Mouse (Mus musculus) bone marrow, adult 2 months (tissue): ENCODE measurements around the gene Psd4. TPM values are rescaled to one million over a fixed set of nuclear protein-coding genes. Genes with fewer than 3 reads are reported as not detected.

ENCODE experiments used
- H3K27ac ChIP-seq: fragments of 200-500 bp; 2 replicates; pipeline ENCODE4 v1.5.1; 2012; ENCODE audit warnings: low read depth, mild to moderate bottlenecking, control low read depth, inconsistent platforms, low read length; ENCODE audit not compliant: control insufficient read depth, poor library complexity, insufficient read depth
- H3K4me1 ChIP-seq: fragments of 200-500 bp; 2 replicates; pipeline ENCODE4 v1.6.1; 2011; ENCODE audit warnings: low read length; ENCODE audit not compliant: control insufficient read depth, insufficient read depth
- H3K4me3 ChIP-seq: fragments of 200-500 bp; replicated peaks from 2 replicates; pipeline ENCODE3; 2011; ENCODE audit warnings: mild to moderate bottlenecking, low read depth, low read length, control low read depth; ENCODE audit not compliant: control insufficient read depth
- CTCF ChIP-seq: fragments of 200-500 bp; IDR thresholded peaks from 2 replicates; pipeline ENCODE4 v1.5.1; 2011; ENCODE audit warnings: low read length, control low read depth; ENCODE audit not compliant: control insufficient read depth, insufficient read depth
- POLR2A ChIP-seq: fragments of 200-500 bp; IDR thresholded peaks from 2 replicates; pipeline ENCODE4 v1.6.1; 2011; ENCODE audit warnings: low read depth, mild to moderate bottlenecking, control low read depth, low read length, borderline replicate concordance; ENCODE audit not compliant: control insufficient read depth
- WGBS: fragments of 180-500 bp; shearing (Covaris S2); methylation state at CpG from one replicate; pipeline ENCODE4 v1.1.7; 2018; 5-methylcytosine and 5-hydroxymethylcytosine counted together
- polyA plus RNA-seq: library from polyadenylated mRNA; stranded (reverse); fragments of >200 nt; gene quantifications from 2 replicates; pipeline ENCODE4 v1.2.4, GENCODE M21; 2011; ENCODE audit warnings: low replicate concordance; ENCODE audit not compliant: missing spikeins, insufficient read depth, insufficient read length

The Psd4 gene
- polyA plus RNA-seq, 1 experiment: 32.2 TPM

DNA sequence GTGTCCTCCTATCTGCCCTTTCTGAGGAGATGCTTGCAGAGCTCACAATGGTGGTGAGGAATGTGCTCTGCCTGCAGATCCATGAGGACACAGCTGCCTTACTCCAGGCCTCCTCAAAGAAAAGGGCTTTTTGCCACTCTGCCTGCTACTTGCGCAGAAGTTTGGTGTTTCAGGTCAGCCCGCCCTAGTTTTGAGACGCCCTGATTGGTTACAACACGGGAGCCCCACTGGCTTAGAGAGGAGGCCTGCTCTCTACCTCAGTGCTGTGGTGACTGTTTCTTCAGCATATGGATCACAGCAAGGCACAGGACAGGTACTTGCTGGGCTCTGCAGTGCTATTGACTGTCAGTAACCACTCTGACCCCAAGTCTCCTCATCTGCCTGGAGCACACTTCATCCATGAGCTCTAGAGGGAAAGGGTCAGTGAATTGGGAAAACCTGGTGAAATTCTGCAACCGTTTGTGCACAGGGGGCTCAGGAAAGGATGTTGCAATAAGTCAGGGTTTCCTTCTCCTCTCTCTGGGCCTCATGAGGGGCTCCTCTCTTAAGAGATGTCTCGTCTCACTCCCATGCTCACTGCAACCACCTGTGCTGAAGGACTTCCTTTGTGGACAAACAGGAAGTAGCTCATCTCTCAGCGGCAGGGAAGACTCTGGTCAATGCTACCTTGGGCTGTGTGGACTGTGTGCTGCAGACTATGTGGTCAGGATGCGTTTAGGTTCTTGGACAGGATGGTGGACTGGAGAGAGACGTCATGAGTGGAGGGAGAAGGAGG, 15.3 kb downstream of the Psd4 start:
- peak overlapping the region; percentile 14 for H3K4me3 ChIP-seq
- TF ChIP-seq POLR2A (no peak), CTCF (no peak)
- H3K27ac ChIP-seq: peak overlapping the region; percentile 16; the same call in 1 of the 2 replicates
- peaks cover 14% of the 10 kb centered on the region for H3K4me1 ChIP-seq
- WGBS: 21% methylated on average over 9 of the region's 9 CpGs

DNA sequence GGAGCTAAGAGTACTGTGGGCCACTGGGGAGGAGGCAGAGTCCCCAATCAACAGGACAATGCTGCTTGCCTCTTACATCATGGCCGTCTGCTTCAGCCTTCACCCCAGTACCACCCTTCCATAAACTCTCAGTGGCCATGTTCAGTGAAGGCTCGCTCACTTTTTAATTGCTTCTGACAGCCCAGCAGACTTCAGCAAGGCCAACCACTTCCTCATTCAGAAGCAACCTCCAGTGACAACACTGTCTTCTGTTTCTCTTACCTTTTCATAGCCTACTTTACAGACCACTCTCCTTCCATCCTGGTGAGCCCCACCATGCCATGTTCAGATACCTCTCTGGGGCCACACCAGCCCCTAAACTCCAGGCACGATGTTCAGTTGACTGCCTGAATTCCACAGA, 16.3 kb downstream of the Psd4 start:
- Histone ChIP-seq H3K27ac (peak overlapping the region; percentile 20), H3K4me1 (peaks cover 18% of the 10 kb centered on the region), H3K4me3 (no peak overlapping the region)
- TF ChIP-seq CTCF: no peak
- no peak for TF ChIP-seq POLR2A
- WGBS: 30% methylated on average over 3 of the region's 3 CpGs

DNA sequence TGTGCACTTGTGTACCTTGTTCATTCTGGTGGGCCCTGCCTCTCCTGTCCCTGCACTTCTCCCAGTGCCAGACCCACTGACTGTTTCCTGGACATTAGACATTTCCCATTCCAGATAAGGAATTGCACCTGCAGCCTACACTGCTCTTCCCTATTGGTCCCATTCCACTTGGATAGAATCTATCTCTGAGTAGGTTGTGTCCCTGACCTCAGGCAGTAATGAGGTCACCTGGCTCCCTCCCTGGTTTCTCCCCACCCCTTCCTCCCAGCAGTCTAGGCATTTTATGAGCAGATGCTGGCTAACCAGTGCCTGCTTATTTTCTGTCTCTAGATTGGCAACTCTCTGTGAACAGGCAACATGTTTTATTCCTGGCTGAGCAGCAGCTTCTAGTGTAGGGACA, 17.0 kb downstream of the Psd4 start:
- Histone ChIP-seq H3K4me1 (peaks cover 18% of the 10 kb centered on the region), H3K4me3 (no peak overlapping the region), H3K27ac (peak overlapping the region; percentile 92; the same call in 1 of the 2 replicates)
- TF ChIP-seq CTCF: no peak
- no peak for TF ChIP-seq POLR2A

DNA sequence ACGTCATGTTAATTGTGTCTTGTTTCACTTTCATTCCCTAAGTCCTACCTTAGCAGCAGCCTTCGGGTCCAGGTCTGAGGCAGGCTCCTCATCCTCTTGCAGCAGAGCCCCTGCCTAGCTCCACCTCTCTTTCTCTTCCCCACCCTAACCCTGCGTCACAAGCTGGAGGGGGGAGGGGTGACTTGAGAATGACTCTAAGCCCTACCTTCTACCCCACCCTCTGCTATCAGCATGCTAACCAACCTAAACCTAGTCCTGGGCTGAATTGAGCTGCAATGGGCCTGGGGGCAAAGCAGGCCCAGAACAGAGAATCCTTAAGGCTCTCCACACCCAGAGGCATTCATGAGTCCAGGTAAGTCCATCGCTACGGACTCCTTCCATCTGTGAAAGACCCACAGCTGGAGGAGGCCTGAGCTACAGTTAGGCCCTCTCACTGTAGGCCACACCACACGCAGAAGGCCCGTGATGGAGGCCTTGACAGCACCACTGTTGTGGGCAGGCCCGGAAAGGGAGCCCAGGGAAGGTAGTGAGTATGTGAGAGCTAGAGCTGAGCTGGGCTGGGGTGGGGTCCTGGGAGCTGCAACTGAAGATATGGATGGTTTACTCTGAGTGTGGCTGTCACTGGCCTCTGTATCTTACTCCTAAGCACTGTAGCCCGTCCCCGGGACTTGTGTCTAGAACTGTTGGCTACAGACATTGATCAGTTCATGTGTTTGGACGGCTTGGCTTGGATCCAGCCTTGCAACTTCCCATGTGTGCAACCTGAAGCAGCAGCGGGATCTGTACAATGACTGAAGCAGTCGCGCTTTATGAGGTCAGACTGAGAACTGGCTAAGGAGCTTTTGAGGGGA, 18.0 kb downstream of the Psd4 start:
- no peak for TF ChIP-seq POLR2A
- no peak for TF ChIP-seq CTCF
- Histone ChIP-seq H3K4me3 (peak overlapping the region; percentile 67), H3K27ac (peak overlapping the region; percentile 92), H3K4me1 (peaks cover 18% of the 10 kb centered on the region)
- WGBS: 12% methylated on average over 14 of the region's 14 CpGs

DNA sequence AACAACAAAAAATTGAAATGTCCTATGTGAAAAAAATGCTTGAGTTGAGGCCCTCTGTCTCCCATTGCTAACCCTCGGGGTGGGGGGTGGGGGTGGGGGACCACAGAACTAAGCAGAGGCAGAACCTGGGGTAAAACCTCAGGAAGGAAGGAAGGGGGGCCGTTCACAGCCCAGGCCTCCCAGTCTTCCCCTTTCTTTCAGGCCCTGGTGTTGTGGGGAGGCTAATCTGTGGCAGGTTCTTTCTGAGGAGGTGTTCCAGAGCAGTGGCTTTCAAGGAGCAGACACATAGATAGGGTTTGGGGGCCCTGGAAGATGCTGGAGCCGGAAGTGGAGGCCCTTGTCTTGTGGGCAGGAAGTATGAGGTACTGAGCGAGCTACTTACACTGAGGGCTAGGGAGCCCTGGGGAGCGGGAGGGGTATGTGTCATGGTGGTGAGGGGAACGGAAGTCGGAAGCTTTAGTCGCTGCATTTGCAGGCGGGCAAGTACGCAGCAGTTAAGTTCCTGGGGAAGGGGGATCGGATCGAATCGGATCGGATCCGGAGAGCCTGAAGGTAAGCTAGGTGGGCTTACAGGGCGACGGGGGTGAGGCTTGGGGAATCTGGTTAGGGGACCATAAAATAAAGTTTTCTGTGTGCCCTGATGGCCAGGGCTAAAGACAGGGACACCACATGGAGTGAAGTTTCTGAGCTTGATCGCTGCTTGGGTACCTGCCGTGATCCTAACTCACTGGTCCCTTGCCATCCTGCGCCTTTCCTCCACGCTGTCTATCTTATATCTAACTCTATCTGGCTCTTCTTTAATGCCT, 19.0 kb downstream of the Psd4 start:
- TF ChIP-seq POLR2A (peak; percentile 48; the same call in 1 of the 2 replicates), CTCF (no peak)
- H3K4me3 ChIP-seq: peak overlapping the region; percentile 79
- peaks cover 18% of the 10 kb centered on the region for H3K4me1 ChIP-seq
- peak overlapping the region; percentile 94 for H3K27ac ChIP-seq
- WGBS: 2% methylated on average over 21 of the region's 21 CpGs

DNA sequence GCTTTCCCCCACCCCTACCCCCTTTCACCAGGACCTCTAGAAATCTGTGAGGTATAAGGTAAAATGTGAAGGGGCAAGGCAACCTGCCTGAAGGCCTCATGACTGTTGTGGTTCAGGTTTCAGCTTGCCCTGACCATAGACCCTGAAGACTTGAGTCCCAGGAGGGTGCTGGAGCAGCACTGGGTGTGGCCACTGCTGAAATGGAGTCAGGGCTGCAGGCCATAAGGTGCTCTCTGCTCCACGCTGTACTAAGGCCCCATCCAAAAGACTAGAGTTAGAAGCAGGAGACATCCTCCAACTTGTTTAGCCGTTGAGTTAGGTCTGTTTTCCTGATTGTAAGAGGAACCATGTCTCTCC, 19.6 kb downstream of the Psd4 start:
- 0% methylated on average over 2 of the region's 2 CpGs for WGBS
- no peak for TF ChIP-seq POLR2A
- no peak for TF ChIP-seq CTCF
- H3K4me3 ChIP-seq: peak overlapping the region; percentile 79
- peak overlapping the region; percentile 94 for H3K27ac ChIP-seq
- peaks cover 18% of the 10 kb centered on the region for H3K4me1 ChIP-seq

DNA sequence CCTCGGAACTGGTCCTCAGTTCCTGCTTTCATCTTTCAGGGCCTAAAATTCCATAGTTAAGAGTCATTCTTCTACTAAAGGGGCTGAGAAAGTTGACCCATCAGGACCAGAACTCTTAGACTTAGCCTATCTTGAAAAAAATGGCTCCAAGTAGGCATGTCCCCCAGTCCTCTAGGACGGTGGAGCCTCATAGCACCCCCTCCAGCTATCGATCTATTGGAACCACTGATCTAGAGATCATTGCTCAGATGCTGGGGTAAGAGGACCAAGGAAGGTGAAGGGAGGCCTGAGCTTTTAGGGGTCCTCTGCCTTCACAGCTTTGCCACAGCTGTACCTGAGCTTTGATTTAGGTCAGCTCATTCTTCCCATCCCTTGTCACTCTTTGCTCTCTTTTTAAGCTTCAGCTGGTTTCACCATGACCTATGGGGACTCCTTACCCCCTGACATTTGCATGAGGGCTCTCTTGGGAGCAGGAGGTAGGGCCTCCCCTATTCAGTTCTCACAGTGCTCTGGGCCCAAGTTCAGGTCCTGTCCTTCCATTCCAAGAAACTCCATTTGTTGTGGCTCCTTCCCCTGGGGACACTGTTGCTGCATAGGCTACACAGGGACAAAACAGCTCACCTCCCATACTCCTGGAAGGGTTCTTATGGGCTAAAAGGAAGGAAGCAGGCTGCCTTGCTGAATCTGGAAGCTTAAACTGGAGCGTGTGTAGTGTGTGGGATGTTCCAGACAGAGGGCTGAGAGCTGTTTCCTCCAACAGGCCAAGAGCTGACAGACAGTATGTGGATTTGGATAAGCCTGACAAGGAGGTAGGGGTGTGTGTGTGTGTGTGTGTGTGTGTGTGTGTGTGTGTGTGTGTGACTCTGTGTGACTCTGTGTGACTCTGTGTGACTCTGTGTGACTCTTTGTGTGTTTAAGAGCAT, 20.2 kb downstream of the Psd4 start:
- peak overlapping the region; percentile 79 for H3K4me3 ChIP-seq
- TF ChIP-seq POLR2A (no peak), CTCF (no peak)
- WGBS: 19% methylated on average over 4 of the region's 4 CpGs
- H3K27ac ChIP-seq: no peak overlapping the region
- H3K4me1 ChIP-seq: peaks cover 16% of the 10 kb centered on the region
